Comparison of ENCODE assay signal across 20 mouse cellular contexts in the genomic region with DNA sequence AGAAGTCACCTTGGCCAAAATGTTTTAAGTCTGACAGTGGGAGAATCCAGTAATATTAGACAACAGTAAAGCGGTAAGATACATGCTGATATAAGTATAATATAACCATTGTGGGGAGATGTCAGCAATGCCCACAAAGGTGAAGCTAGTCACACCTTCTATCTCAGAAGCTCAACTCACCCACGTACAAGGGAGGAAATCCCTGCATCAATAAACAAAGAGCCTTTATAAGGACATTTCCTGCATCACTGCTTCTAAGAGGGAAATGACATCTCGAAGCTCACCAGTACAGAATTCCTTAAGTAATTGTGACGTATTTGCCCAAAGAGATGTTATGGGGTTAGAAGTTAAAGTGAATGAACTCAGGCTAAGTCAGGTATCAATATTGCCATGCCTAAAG.
"Had no signal": no experiment of that assay in that cellular context is flagged by ENCODE, and none has a peak within 500 bp of the region (broad histone marks: within the 10 kb centered on the region; RNA-seq: fewer than 3 reads in every experiment).

No protein-coding gene starts in this region.

- H3K27ac ChIP-seq: intestine, embryonic 15.5 days; kidney, embryonic 15.5 days; limb, embryonic 12.5 days; limb, embryonic 15.5 days; liver, embryonic 14.5 days; midbrain, embryonic 10.5 days; midbrain, embryonic 13.5 days; neural tube, embryonic 12.5 days; neural tube, embryonic 15.5 days; stomach, postnatal 0 days had no signal

- ATAC-seq: intestine, embryonic 15.5 days; liver, postnatal 0 days; midbrain, embryonic 13.5 days; midbrain, embryonic 16.5 days had no signal

- H3K9me3 ChIP-seq: intestine, embryonic 15.5 days; kidney, embryonic 15.5 days; limb, embryonic 12.5 days; limb, embryonic 15.5 days; megakaryocyte, embryonic 14.5 days; midbrain, embryonic 10.5 days; midbrain, embryonic 13.5 days; neural tube, embryonic 12.5 days; neural tube, embryonic 15.5 days had no signal

- DNase-seq: kidney, adult 8-10 months; kidney, postnatal 10 days; layer of hippocampus, postnatal 36 days; left cerebral cortex, postnatal 4 days; liver, postnatal 0 days; thymus, adult 2 months; thymus, postnatal 14 days had no signal

- H3K36me3 ChIP-seq: intestine, embryonic 15.5 days; kidney, embryonic 15.5 days; limb, embryonic 12.5 days; limb, embryonic 15.5 days; midbrain, embryonic 10.5 days; midbrain, embryonic 13.5 days; neural tube, embryonic 12.5 days; neural tube, embryonic 15.5 days had no signal

- H3K4me1 ChIP-seq: intestine, embryonic 15.5 days; midbrain, embryonic 13.5 days; neural tube, embryonic 12.5 days had no signal

- H3K4me2 ChIP-seq: intestine, embryonic 15.5 days; kidney, embryonic 15.5 days; limb, embryonic 12.5 days; limb, embryonic 15.5 days; liver, embryonic 11.5 days; midbrain, embryonic 13.5 days; neural tube, embryonic 12.5 days; neural tube, embryonic 15.5 days had no signal

- H3K4me3 ChIP-seq: intestine, embryonic 15.5 days; kidney, embryonic 15.5 days; limb, embryonic 12.5 days; limb, embryonic 15.5 days; megakaryocyte, embryonic 14.5 days; midbrain, embryonic 10.5 days; midbrain, embryonic 13.5 days; neural tube, embryonic 12.5 days; neural tube, embryonic 15.5 days had no signal

- H3K27me3 ChIP-seq: intestine, embryonic 15.5 days; kidney, embryonic 15.5 days; limb, embryonic 12.5 days; limb, embryonic 15.5 days; midbrain, embryonic 13.5 days; neural tube, embryonic 12.5 days; neural tube, embryonic 15.5 days had no signal

- H3K9ac ChIP-seq: intestine, embryonic 15.5 days; kidney, embryonic 15.5 days; limb, embryonic 12.5 days; limb, embryonic 15.5 days; liver, embryonic 14.5 days; liver, postnatal 0 days; midbrain, embryonic 13.5 days; neural tube, embryonic 12.5 days; neural tube, embryonic 15.5 days had no signal
